Mouse (Mus musculus) cerebellum, adult 9-10 months (tissue): ENCODE data around the gene Cfdp1.
A peak's percentile ranks its signal among the peaks of the same experiment; 100 is the strongest.

Experiments used
- DNase-seq: peaks from one replicate; pipeline ENCODE4 v3.0.0; 2022

The Cfdp1 gene

DNA sequence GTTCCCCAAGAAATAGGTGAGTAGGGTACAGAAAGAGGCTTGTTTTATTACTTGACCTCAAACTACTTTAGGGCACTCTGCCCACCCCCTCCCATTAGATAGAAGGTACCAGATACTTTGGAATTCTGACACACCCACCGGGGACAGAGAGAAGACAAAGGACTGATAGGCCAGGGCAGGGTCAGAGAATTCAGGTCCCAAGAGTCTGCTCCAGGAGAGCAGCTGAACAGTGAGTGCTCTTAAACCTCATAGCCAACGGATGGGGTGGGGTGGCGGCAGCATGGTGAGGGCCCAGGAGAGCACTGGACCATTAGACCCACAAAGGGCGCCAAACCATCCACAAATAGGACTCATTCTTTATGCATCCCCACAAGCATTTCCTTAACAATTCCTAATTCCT, 88.5 kb downstream of the Cfdp1 start:
- no peak for DNase-seq

DNA sequence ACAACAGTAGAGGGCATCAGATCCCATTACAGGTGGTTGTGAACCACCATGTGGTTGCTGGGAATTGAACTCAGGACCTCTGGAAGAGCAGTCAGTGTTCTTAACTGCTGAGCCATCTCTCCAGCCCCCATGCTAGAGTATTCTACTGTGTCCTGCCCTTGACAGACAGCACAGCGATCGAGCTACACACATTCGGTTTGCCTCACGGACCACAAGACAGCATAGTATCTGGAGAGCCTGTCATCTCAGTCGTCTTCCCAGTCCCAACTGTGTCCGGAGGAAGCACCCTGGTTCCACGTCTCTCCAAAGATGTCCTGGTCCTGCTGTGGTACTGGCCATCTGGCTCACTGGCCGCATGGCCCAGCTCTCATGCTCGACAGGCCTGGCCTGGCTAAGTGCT, 89.0 kb downstream of the Cfdp1 start:
- no peak for DNase-seq

DNA sequence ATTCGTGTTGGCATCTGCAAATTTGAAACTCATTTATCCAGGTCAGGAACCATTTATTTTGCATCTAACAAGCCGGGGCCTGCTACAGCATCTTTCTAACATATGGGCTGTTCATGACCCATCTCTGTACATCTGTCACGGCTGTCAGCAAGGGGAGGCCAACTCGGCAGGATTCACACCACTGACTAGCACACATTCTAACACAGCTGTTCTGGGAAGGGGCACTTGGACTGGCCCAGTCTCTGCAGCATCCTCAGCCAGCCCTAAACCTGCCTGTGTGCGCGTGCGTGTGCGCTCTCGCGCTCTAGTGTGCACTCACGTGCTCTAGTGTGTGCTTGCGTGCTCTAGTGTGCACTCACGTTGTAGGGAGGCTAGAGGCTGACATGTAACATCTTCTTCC, 93.4 kb downstream of the Cfdp1 start:
- DNase-seq = no peak

DNA sequence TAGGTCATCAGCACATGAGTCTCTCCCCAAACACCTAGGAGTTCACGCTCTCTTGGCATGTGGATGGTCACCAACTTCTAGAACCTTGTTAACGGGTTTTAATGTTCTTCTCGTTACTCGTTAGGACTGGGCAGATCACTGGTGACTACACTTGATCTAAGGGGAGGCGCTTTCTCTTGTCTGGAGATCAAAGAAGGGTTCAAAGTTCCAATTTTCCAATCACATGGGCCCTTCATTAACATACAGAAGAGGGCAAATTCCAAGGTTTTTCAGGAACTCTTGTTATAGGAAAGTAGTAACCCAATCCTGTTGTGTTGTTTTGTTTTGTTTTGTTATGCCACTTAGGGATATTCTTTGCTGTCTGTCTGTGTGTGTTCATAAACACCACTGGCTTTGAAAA, 95.3 kb downstream of the Cfdp1 start:
- DNase-seq = no peak

DNA sequence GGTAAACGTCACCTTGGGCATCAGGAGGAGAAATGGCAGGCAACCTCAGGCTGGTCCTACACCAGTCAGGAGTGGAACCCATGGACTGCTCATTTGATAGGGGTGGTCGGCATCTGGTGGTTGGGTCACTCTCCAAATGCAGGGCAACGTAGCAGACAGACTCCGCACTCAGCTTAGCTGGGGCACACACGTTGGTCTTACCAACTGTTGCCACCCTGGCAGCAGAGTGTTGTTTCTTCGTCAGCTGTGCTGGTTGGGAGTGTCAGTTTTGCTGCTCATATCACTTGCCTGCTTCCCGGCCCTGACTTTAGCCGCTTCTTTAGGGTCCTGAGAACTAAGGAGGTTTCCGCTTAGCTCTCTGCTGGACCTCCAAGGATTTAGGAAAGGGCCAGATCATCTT, 96.5 kb downstream of the Cfdp1 start:
- DNase-seq = no peak

DNA sequence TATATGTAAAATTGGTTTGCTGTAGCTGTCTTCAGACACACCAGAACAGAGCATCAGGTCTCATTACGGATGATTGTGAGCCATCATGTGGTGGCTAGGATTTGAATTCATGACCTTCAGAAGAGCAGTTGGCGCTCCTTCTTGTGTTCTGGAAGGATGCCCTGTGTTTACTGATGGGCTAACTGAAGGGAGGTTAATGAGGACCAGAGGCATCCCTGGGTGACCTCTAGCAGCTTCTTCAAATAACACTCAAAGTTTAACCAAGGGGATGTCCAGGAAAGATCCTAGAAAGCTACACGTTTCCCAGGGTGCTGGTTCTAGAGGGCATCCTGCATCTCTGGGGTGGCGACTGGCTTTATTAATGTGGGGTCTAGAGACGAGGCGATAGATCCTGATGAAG, 99.4 kb downstream of the Cfdp1 start:
- no peak for DNase-seq

DNA sequence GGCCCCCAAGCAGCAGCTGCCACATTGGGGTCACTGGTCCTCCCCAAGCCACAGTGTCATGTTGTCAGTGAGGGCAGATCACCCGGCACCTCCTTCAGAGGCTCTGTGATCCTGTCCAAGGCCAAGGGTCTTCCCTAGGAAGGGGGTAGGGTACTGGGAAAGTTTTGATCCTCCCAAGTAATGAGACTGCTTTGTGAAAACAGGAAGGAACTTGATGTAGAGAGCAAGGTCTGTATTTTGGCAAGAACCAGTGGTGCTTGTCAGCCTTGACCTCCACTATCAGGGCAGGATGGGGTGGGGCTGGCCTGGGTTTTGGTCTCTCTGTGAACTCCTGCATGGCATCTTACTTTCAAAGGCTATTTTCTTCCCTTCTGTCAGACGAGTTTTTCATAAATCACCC, 100.0 kb downstream of the Cfdp1 start:
- no peak for DNase-seq

DNA sequence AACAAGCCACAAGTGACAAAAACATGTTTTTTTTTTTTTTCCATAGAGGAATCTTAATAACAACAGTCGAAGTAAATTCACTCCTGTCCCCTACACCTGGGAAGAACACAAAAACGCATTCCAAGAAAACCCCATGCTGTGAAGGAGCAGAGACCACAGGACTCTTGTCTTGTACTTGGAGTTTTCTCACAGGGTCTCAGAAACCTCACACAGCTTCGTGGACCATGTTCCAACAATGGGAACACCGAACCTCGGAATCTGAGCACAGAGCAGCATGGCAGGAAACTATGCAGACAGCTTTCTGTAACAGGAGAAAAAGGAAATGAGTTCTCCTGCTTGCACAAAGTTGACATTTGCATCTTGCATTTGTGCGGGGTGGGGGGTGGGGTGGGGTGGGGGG, 105.3 kb downstream of the Cfdp1 start:
- DNase-seq = no peak

DNA sequence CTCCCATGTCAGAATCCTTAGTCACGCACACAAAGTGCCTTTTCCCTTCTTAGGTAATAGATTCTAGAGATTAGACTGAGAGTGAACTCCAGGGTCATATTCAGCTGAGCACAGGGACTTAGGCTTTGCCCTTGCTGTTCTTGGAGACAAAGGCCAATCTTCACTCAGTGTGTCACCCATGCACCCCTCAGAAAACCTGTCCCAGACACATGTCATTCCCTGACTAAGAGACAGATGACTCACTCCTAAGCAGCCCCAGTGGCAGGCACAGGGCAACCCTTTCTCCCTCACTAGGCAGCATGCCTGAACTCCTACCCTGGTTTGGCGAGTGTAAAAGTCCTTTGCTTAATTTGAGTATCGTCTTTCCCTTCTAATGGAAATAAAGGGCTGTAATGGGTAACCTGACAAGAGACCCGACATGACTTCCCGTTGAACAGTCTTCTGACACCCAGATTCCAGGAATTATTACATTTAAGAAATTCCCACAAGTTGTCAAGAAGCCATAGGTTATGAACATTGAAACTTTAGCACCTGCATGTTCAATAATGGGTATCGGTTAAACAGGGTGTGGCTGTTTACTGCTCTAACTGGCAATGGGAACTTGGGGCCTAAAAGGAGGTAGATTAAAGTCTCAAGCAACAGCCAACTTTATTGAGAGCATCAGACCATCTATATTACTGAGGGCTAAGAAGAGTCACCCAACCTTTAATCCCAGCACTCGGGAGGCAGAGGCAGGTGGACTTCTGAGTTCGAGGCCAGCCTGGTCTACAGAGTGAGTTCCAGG, 106.0 kb downstream of the Cfdp1 start:
- no peak for DNase-seq

DNA sequence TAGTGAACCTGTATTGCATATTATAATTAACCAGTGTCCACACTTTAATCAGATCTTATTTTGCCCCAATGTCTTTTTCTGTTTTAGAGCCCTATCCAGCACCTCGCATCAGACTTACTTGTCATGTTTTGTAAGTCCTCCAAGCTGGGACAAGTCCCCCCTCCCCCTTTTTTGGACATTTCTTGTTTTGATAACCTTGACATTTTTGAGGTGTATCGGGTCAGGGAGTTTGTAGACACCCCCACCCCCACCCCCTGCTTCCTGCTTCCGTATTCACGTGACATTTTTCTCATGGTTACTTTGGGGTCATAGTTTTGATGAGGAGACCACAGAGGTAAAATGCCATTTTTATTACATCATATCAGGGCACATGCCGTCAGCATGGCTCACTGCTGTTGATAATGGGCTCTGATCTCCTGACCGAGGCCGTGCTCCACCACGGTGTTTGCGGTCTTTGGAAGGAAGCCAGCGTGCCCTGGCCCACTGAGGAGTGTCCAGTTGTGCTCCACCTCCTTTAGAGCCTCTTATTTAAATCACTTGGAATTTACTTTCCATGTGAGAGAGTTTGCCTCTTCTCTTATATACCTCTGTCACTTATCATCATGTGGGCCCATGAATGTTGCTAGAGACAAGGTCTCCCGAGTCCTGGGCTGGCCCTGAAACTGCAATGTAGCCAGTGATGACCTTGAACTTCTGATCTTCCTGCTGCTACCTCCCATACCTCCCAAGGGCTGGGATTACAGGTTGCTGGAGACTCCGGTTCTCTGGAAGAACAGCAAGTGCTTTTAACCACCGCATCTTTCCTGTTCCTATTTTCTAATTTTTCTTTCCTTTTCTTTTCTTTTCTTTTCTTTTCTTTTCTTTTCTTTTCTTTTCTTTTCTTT, 107.3 kb downstream of the Cfdp1 start:
- DNase-seq = no peak

DNA sequence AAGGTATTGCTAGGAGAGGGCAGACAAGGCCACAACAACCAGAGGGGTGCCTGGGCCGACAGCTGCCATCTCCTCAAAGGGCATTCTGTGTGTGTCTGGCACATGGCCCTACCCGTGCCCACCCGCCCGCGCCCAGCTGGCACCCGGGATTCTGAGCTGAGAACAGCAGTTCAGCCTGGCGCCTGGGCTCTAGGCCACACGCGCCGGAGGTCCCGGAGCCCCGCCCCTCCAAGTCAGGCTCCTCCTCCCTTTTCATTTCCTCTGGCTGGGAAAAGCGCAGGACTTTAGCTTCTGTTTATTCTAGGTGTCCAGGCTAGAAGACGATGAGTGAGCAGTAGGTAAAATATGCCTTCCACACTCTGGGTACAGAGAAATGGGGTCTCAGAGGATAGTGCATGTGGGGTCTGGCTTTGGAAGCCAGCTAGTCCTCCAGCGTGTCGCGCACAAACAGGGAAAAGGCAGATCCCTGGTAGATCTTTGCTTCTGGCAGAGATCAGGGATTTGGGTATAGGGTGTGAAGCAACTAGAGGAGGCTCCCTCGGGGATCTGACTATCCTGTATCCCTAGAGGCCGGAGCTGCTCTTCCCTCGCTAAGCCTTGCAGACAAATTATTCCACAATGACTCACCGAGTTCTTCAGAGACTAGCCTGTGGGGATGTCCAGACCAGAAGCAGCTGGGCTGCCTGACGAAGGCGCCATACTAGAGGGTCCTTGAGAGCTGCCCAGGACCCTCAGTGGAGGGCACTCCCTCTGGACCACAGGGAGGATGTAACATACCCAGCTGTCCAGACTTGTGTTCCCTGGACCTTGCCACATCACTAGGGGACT, 108.3 kb downstream of the Cfdp1 start:
- DNase-seq = peak; percentile 68

DNA sequence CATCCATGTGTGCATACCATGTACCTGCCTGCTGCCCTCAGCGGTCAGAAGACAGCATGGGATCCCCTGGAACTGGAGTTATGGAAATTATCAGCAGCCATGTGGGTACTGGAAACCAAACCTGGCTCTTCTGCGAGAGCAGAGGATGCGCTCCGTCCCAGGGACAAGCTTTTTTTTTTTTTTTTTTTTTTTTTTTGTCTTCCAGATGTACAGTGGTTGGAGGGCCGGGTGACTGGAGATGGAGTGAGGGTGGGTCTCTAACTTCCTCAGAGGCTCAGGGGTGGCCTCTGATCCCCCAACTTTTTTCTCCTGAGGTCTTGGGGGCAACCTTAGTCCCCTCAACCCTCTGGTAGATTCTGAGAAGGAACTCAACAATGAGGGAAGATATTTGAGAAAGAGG, 109.0 kb downstream of the Cfdp1 start:
- peak; percentile 28 for DNase-seq

DNA sequence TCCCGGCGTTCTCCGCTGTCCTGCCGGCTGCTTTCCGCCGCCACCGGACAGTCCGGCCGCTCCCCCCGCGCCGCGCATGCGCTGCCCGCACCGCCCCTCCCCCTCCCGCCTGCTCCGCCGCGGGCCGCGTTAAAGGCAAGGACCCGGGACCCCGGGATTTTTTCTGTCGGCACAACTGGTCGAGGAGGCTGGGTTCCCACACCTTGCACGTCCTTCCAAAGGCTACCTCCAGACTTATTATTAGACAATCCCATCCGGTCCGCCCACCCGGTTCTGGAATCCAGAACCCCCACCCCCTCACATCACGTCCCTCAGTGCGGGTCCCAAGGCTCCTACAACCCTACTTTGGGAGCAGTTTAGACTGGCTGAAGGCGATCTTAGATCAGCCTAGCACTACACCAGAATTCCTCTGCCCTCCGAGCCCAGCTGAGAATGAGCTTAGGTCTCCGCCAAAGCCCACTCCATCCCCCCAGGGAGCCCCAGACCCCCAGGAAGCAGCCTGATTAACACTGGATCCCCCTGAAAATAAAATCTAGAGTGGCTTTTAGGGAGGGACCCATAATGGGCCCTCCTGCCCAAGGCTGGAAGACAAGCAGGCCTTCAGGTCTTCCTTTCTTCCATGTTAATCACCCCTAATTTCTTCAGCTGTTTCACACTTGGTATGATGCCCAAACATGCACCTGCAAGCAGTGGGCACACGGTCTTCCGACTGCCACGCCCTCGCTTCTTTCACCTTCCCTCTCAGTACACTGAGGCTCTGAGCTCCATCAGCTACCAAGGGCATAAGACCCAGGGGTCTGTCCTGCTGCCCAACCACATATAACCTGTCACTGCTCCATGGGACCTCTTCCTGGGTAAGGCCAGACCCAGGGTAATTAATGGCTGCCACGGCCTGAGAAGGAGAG, 110.0 kb downstream of the Cfdp1 start, which contains the start of gene Bcar1:
TSS of gene Bcar1 (minus strand) at position 18 of the 905 bp plus-strand sequence.
- DNase-seq = peak; percentile 80

DNA sequence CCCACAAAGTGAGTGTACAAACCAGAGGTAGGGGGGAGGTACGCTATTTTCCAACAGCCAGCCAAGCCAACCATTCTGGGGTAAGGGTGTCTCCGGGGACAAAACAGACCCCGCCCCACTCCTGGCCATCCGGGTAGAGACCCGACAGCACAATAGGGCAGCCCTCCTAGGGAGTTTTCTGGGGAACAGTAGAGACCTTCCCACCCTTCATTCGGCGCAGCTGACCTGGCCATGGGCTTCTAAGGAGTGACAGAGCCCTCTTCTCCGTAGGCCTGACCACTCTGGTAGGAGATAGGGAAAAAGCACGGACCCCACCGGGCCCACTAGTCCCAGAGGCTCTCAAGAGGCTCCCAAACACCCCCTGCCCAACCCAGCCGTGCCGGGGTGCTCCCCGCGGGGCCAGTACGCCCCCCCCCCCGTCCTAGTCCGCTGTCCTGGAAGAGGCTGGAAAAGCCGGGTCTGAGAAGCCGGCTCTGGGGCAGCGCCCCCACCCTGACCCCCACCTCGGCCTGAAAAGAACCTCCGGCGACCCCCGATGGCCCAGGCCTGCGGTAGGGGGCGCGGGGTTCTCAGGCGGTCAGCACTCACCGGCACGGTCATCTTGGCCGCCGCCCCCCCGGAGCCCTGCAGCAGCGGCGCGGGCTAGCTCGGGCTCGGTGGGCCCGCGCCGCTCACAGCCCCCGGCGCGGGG, 110.8 kb downstream of the Cfdp1 start:
- DNase-seq = peak; percentile 65

DNA sequence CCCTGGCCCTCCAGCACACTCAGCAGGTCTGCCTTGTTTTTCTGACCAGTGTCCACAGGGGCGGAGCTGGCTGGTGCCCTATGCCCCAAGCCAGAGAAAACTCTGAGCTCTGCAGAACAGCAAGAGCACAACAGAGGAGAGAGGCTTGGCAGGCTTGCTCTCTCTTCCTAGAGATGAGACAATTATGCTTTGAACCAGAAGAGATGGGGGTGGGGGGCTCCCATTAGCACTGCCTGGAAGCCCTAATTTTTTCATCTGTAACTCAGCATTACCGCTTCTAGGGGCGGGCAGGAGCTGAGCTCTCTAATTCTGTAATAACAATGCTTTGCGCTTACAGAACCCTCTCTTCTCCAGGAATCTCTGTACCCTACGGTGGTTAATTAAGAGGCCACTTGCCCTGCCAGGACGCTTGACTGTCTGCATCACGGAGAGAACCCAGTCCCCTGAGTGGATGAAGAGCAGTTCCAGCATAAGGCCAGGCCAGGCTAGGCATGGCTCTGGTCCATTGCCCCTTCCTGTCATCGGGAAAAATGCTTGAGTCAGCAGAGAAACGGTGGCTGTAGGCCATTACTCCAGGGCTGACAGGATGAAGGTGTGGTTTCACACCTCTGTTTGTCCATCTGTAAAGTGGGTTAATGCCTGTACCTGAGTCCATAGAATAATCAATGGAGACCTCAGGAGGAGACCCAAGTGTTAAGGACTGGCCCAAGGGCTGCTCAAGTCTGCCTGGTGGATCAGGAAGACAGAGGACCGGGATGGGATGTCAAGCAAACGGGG, 111.6 kb downstream of the Cfdp1 start:
- peak; percentile 83 for DNase-seq

DNA sequence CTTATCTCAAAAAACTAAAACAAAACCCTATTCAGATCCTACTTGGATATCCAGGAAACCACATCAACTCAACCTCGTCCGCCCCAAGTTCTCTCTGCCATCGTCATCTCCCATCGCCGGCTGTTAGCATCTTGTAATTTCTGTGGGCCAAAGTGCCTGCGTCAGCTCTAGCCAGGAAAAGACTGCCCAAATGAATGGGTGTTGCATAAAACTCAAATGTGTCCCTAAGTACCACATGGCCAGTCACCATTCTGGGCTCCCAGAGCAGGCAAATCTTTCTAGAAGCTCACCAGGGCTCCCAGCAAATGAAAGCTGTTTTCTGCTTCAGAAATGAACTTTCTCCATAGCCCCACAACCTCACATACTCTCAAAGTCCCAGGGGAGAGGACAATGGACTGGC, 112.5 kb downstream of the Cfdp1 start:
- DNase-seq = no peak

DNA sequence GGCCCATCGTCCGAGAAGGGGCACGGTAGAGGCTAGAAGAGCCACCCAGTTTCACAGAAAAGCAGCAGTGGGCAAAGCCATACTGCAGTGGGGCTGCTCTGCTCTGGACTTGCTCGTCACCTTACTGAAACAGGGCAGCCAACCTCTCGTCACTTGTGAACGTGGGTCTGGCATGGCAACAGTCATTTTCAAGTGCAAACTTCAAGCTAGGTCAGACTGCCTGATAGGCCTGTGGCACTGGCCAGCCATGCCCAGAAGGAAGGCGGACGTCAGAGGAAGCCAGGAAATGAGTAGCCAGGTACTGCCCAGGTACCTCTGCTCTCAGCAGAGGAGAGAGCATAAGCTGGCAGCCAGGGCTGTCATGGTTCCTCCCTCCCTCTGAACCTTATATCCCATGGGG, 113.1 kb downstream of the Cfdp1 start:
- DNase-seq = no peak

DNA sequence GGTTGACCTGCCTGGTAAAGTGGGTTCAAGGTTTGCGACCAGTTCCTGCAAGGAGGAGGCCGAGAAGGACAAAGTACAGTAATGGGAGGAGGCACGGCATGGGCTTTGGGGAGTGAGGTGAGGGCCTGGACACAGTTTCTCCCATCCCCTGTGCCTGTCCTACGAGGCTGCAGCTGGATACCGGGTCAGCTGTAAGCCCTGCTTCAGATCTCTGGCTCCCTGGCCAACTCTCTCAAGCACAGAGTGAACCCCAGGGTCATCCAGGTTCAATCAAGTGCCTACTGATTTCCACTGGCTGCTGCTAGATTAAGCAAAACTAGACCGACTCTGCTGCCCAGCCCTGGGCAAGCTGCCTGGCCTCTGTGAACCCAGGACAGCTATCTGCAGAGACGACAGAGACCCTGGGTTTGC, 113.8 kb downstream of the Cfdp1 start:
- DNase-seq = peak; percentile 43

DNA sequence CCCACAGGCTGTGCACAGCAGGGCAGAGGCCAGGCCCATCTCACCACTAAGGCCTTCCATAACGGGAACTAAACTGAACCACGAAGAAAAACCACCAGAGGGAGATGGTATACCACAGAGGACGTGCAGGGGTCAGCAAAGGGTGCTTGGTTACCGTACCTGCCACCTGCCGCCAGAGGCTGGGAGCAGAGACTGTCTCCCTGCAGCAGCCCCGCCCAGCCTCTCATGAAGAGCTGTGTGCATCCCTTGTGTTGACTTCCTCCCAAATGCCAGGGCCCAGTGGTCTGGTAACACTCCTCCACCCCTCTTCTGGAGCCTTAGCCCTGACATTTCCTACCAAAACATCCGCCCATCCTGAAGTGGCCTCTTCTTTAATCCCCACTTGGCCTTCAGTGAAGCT, 114.5 kb downstream of the Cfdp1 start:
- DNase-seq = peak; percentile 42

DNA sequence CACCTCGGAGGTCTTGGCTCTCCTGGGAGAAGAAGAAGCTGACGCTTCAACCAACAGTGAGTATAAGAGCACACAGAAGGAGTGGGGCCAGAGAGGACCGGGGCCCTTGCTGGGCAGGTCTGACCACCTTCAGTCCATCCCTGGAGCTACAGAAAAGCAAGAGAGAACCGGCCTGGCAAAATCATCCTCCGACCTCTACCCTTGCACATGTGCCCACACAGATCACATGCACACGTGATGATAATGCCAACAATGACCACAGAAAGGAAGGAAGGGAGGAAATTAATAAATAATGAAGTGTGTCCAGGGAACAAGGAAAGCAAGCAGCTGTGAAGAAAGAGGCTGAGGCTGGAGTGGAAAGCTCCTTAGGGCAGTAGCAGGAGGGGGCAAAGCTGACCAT, 115.2 kb downstream of the Cfdp1 start:
- DNase-seq = peak; percentile 30

DNA sequence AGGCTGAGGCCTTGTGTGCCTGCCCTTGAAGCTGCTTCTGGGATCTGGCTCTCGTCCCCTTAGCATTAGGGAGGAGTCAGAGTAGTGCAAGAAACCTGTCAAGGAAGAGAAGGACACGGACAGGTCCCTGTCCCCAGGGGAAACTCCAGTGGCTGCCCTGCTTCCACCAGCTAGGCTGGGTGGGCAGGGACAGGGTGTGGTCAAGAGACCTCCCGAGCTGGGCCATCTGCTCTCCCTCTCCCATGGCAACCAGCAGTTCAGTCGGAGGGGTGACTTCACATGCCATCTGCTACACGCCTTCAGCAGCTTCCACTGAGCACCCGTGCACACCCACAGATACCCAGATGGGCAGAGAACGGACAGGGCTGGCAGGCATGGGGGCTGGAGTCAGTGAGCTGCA, 117.8 kb downstream of the Cfdp1 start:
- DNase-seq = peak; percentile 73
